Mouse (Mus musculus): ENCODE results near the gene Gm21969. TPM values are rescaled to one million over a fixed set of nuclear protein-coding genes. Genes with fewer than 3 reads are reported as not detected.
A peak's percentile ranks its signal among the peaks of the same experiment; 100 is the strongest.

Gm21969 gene
- total and polyA plus RNA-seq, 3 experiments: 0.02 TPM; not detected in 2

GRCm38 (mm10) chr4:139627361-139627760 is 24.4 kb downstream of the Gm21969 start:
- Histone ChIP-seq H3K4me1 (ENCODE audit: insufficient read depth, low read depth, low read length) (peaks cover 68% of the 10 kb centered on the region), H3K4me3 (ENCODE audit: low read depth, low read length) (no peak overlapping the region), H3K36me3 (replicated peaks) (peaks cover 57% of the 10 kb centered on the region), H3K9me3 (replicated peaks) (no peaks in the 10 kb centered on the region), H3K27me3 (ENCODE audit: insufficient read depth, low read length) (no peaks in the 10 kb centered on the region)
- no peak for ATAC-seq (ENCODE audit: extremely low read depth, insufficient number of reproducible peaks, low FRiP score, poor library complexity, severe bottlenecking)
- DNase-seq (ENCODE audit: low spot score): no peak
- TF ChIP-seq POLR2AphosphoS5 (IDR thresholded peaks at IDR 0.05; ENCODE audit: insufficient replicate concordance, low read depth, low read length) (no peak), GATA1 (IDR thresholded peaks at IDR 0.05; ENCODE audit: borderline replicate concordance, low read length) (no peak), GATA2 (IDR thresholded peaks at IDR 0.05; ENCODE audit: borderline replicate concordance, low read depth, low read length) (no peak), TAL1 (conservative IDR thresholded peaks at IDR 0.05; ENCODE audit: low read depth, low read length) (no peak), CTCF (IDR thresholded peaks at IDR 0.05; ENCODE audit: low read depth, low read length) (no peak)

- no peaks in the 10 kb centered on the region for H3K27me3 ChIP-seq (ENCODE audit: insufficient read depth, low read length)
- ATAC-seq (ENCODE audit: extremely low read depth, insufficient number of reproducible peaks, low FRiP score, poor library complexity, severe bottlenecking) (no peak), DNase-seq (ENCODE audit: low spot score) (no peak)
- peaks cover 71% of the 10 kb centered on the region for H3K36me3 ChIP-seq (replicated peaks)
- no peak for TF ChIP-seq TAL1 (conservative IDR thresholded peaks at IDR 0.05; ENCODE audit: low read depth, low read length)
- no peak for TF ChIP-seq CTCF (IDR thresholded peaks at IDR 0.05; ENCODE audit: low read depth, low read length)
- no peak for TF ChIP-seq GATA2 (IDR thresholded peaks at IDR 0.05; ENCODE audit: borderline replicate concordance, low read depth, low read length)
- no peak for TF ChIP-seq GATA1 (IDR thresholded peaks at IDR 0.05; ENCODE audit: borderline replicate concordance, low read length)
- no peak for TF ChIP-seq POLR2AphosphoS5 (IDR thresholded peaks at IDR 0.05; ENCODE audit: insufficient replicate concordance, low read depth, low read length)
- no peaks in the 10 kb centered on the region for H3K9me3 ChIP-seq (replicated peaks)
- H3K4me3 ChIP-seq (ENCODE audit: low read depth, low read length): no peak overlapping the region
- H3K4me1 ChIP-seq (ENCODE audit: insufficient read depth, low read depth, low read length): peaks cover 52% of the 10 kb centered on the region
Observed at GRCm38 (mm10) chr4:139630171-139630570, 27.2 kb downstream of the Gm21969 start.

- ATAC-seq (ENCODE audit: extremely low read depth, insufficient number of reproducible peaks, low FRiP score, poor library complexity, severe bottlenecking): no peak
- H3K27me3 ChIP-seq (ENCODE audit: insufficient read depth, low read length): no peaks in the 10 kb centered on the region
- peaks cover 50% of the 10 kb centered on the region for H3K4me1 ChIP-seq (ENCODE audit: insufficient read depth, low read depth, low read length)
- peaks cover 72% of the 10 kb centered on the region for H3K36me3 ChIP-seq (replicated peaks)
- H3K9me3 ChIP-seq (replicated peaks): no peaks in the 10 kb centered on the region
- TF ChIP-seq POLR2AphosphoS5 (IDR thresholded peaks at IDR 0.05; ENCODE audit: insufficient replicate concordance, low read depth, low read length): no peak
- TF ChIP-seq GATA1 (IDR thresholded peaks at IDR 0.05; ENCODE audit: borderline replicate concordance, low read length): no peak
- TF ChIP-seq GATA2 (IDR thresholded peaks at IDR 0.05; ENCODE audit: borderline replicate concordance, low read depth, low read length): no peak
- no peak for TF ChIP-seq TAL1 (conservative IDR thresholded peaks at IDR 0.05; ENCODE audit: low read depth, low read length)
- no peak for TF ChIP-seq CTCF (IDR thresholded peaks at IDR 0.05; ENCODE audit: low read depth, low read length)
- H3K4me3 ChIP-seq (ENCODE audit: low read depth, low read length): no peak overlapping the region
- no peak for DNase-seq (ENCODE audit: low spot score)
Observed at GRCm38 (mm10) chr4:139631141-139631540, 28.2 kb downstream of the Gm21969 start.

- H3K9me3 ChIP-seq (replicated peaks): no peaks in the 10 kb centered on the region
- H3K36me3 ChIP-seq (replicated peaks): peaks cover 74% of the 10 kb centered on the region
- no peak for ATAC-seq (ENCODE audit: extremely low read depth, insufficient number of reproducible peaks, low FRiP score, poor library complexity, severe bottlenecking)
- H3K27me3 ChIP-seq (ENCODE audit: insufficient read depth, low read length): no peaks in the 10 kb centered on the region
- TF ChIP-seq TAL1 (conservative IDR thresholded peaks at IDR 0.05; ENCODE audit: low read depth, low read length) (no peak), CTCF (IDR thresholded peaks at IDR 0.05; ENCODE audit: low read depth, low read length) (no peak), GATA1 (IDR thresholded peaks at IDR 0.05; ENCODE audit: borderline replicate concordance, low read length) (no peak), POLR2AphosphoS5 (IDR thresholded peaks at IDR 0.05; ENCODE audit: insufficient replicate concordance, low read depth, low read length) (no peak)
- no peak for DNase-seq (ENCODE audit: low spot score)
- H3K4me1 ChIP-seq (ENCODE audit: insufficient read depth, low read depth, low read length): peaks cover 53% of the 10 kb centered on the region
- H3K4me3 ChIP-seq (ENCODE audit: low read depth, low read length): no peak overlapping the region
Observed at GRCm38 (mm10) chr4:139631569-139632253, 28.7 kb downstream of the Gm21969 start.

GRCm38 (mm10) chr4:139632254-139632580 is 29.2 kb downstream of the Gm21969 start:
- DNase-seq (ENCODE audit: low spot score): no peak
- Histone ChIP-seq H3K27me3 (ENCODE audit: insufficient read depth, low read length) (no peaks in the 10 kb centered on the region), H3K4me3 (ENCODE audit: low read depth, low read length) (no peak overlapping the region), H3K36me3 (replicated peaks) (peaks cover 79% of the 10 kb centered on the region), H3K4me1 (ENCODE audit: insufficient read depth, low read depth, low read length) (peaks cover 56% of the 10 kb centered on the region), H3K9me3 (replicated peaks) (no peaks in the 10 kb centered on the region)
- no peak for ATAC-seq (ENCODE audit: extremely low read depth, insufficient number of reproducible peaks, low FRiP score, poor library complexity, severe bottlenecking)
- no peak for TF ChIP-seq GATA1 (IDR thresholded peaks at IDR 0.05; ENCODE audit: borderline replicate concordance, low read length)
- no peak for TF ChIP-seq TAL1 (conservative IDR thresholded peaks at IDR 0.05; ENCODE audit: low read depth, low read length)
- TF ChIP-seq CTCF (IDR thresholded peaks at IDR 0.05; ENCODE audit: low read depth, low read length): no peak
- no peak for TF ChIP-seq POLR2AphosphoS5 (IDR thresholded peaks at IDR 0.05; ENCODE audit: insufficient replicate concordance, low read depth, low read length)
- no peak for TF ChIP-seq GATA2 (IDR thresholded peaks at IDR 0.05; ENCODE audit: borderline replicate concordance, low read depth, low read length)

DNA sequence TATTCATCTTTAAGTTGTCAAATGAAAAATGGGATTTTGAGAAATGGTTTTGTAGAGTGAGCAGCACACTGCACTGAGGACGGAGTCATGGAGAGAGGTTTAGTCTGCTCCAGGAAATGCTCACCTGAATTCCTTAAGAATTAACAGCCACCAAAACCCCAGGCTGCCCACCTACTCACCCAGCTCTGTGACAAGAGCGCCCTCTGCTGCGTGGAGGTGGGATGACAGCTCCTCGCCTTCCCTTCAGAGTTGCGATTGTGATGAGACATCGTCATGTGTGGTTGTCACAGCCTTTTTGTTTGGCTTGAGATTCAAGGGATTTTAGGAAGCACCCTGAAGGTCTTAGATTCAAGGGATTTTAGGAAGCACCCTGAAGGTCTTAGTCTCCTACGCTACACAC is 33.4 kb downstream of the Gm21969 start:
- no peaks in the 10 kb centered on the region for H3K27me3 ChIP-seq (ENCODE audit: insufficient read depth, low read length)
- H3K9me3 ChIP-seq (replicated peaks): no peaks in the 10 kb centered on the region
- H3K4me1 ChIP-seq (ENCODE audit: insufficient read depth, low read depth, low read length): peaks cover 66% of the 10 kb centered on the region
- peak; percentile 99 for TF ChIP-seq CTCF (IDR thresholded peaks at IDR 0.05; ENCODE audit: low read depth, low read length)
- TF ChIP-seq GATA2 (IDR thresholded peaks at IDR 0.05; ENCODE audit: borderline replicate concordance, low read depth, low read length): no peak
- DNase-seq (ENCODE audit: low spot score): peak; percentile 57
- no peak for ATAC-seq (ENCODE audit: extremely low read depth, insufficient number of reproducible peaks, low FRiP score, poor library complexity, severe bottlenecking)
- H3K4me3 ChIP-seq (ENCODE audit: low read depth, low read length): no peak overlapping the region
- H3K36me3 ChIP-seq (replicated peaks): peaks cover 70% of the 10 kb centered on the region

Measured in G1E (cell line).